Comparison of ENCODE assay signal across 14 mouse cellular contexts in genomic region chr8:25462492-25462891, GRCm38 (mm10).
DNase-seq lines count a peak whose midpoint lies in the region; ATAC-seq lines count a peak whose summit lies in the region.
"Had no signal": no experiment of that assay in that cellular context is flagged by ENCODE, and none has a peak within 500 bp of the region (broad histone marks: within the 10 kb centered on the region; RNA-seq: fewer than 3 reads in every experiment).

No protein-coding gene starts in this region.

- no peak overlapping the region for H3K4me3 ChIP-seq in forebrain, embryonic 10.5 days
- H3K4me3 ChIP-seq in forebrain, embryonic 11.5 days (ENCODE audit: low read depth, low read length): no peak overlapping the region
- no peak overlapping the region for H3K4me3 ChIP-seq in lung, embryonic 16.5 days (ENCODE audit: low read length)
- H3K4me3 ChIP-seq in embryonic facial prominence, embryonic 14.5 days (ENCODE audit: low read depth, low read length): no peak overlapping the region
- H3K4me3 ChIP-seq in neural tube, embryonic 14.5 days (ENCODE audit: low read depth, low read length): no peak overlapping the region
- H3K4me3 ChIP-seq: liver, embryonic 15.5 days had no signal

- no peaks in the 10 kb centered on the region for H3K9me3 ChIP-seq in forebrain, embryonic 10.5 days
- no peaks in the 10 kb centered on the region for H3K9me3 ChIP-seq in forebrain, embryonic 11.5 days (ENCODE audit: control insufficient read depth, low read length)
- H3K9me3 ChIP-seq in lung, embryonic 16.5 days (ENCODE audit: control insufficient read depth, low read length): no peaks in the 10 kb centered on the region
- no peaks in the 10 kb centered on the region for H3K9me3 ChIP-seq in embryonic facial prominence, embryonic 14.5 days (ENCODE audit: control insufficient read depth, low read length)
- no peaks in the 10 kb centered on the region for H3K9me3 ChIP-seq in neural tube, embryonic 14.5 days (ENCODE audit: control insufficient read depth, low read length)
- H3K9me3 ChIP-seq: liver, embryonic 15.5 days had no signal

- no peak for DNase-seq in forebrain, embryonic 10.5 days (ENCODE audit: extremely low spot score, low spot score)
- no peak for DNase-seq in forebrain, embryonic 11.5 days (ENCODE audit: low spot score)
- DNase-seq in lung, postnatal 36 days: no peak
- DNase-seq in embryonic facial prominence, embryonic 14.5 days (ENCODE audit: low spot score): peak; percentile 68
- no peak for DNase-seq in right cerebral cortex, postnatal 25 days
- no peak for DNase-seq in layer of hippocampus, adult 11-12 months (ENCODE audit: low spot score)
- DNase-seq: cerebellum, postnatal 14 days; heart, postnatal 4 days; kidney, postnatal 25 days; thymus, adult 2 months had no signal

- no peak overlapping the region for H3K4me2 ChIP-seq in forebrain, embryonic 11.5 days (ENCODE audit: low read depth, low read length, severe bottlenecking)
- H3K4me2 ChIP-seq in lung, embryonic 16.5 days (ENCODE audit: low read depth, low read length): no peak overlapping the region
- H3K4me2 ChIP-seq in embryonic facial prominence, embryonic 14.5 days (ENCODE audit: low read depth, low read length): no peak overlapping the region
- H3K4me2 ChIP-seq in neural tube, embryonic 14.5 days (ENCODE audit: low read depth, low read length): no peak overlapping the region
- H3K4me2 ChIP-seq: liver, embryonic 15.5 days had no signal

- H3K36me3 ChIP-seq in forebrain, embryonic 10.5 days (replicated peaks): no peaks in the 10 kb centered on the region
- H3K36me3 ChIP-seq in forebrain, embryonic 11.5 days (ENCODE audit: control insufficient read depth, insufficient read depth, low read length): no peaks in the 10 kb centered on the region
- H3K36me3 ChIP-seq in lung, embryonic 16.5 days (ENCODE audit: control insufficient read depth, insufficient read depth, low read length): no peaks in the 10 kb centered on the region
- H3K36me3 ChIP-seq in embryonic facial prominence, embryonic 14.5 days (ENCODE audit: control insufficient read depth, insufficient read depth, low read length): no peaks in the 10 kb centered on the region
- no peaks in the 10 kb centered on the region for H3K36me3 ChIP-seq in neural tube, embryonic 14.5 days (ENCODE audit: control insufficient read depth, insufficient read depth, low read length)
- H3K36me3 ChIP-seq: liver, embryonic 15.5 days had no signal

- H3K27ac ChIP-seq in forebrain, embryonic 10.5 days: peak overlapping the region; percentile 41; the same call in 1 of the 2 replicates
- no peak overlapping the region for H3K27ac ChIP-seq in forebrain, embryonic 11.5 days (ENCODE audit: low read depth, low read length)
- H3K27ac ChIP-seq in lung, embryonic 16.5 days (ENCODE audit: low read length): peak overlapping the region; percentile 88
- peak overlapping the region; percentile 93 for H3K27ac ChIP-seq in embryonic facial prominence, embryonic 14.5 days (replicated peaks; ENCODE audit: low read depth, low read length)
- 0 out of 2 replicates have a peak overlapping the region, but pooled peaks have one; percentile 39 for H3K27ac ChIP-seq in neural tube, embryonic 14.5 days (ENCODE audit: low read depth, low read length)
- H3K27ac ChIP-seq: liver, embryonic 15.5 days had no signal

- 12% methylated on average over 4 of the region's 4 CpGs for WGBS in forebrain, embryonic 10.5 days
- 7% methylated on average over 4 of the region's 4 CpGs for WGBS in forebrain, embryonic 11.5 days
- 21% methylated on average over 4 of the region's 4 CpGs for WGBS in lung, embryonic 16.5 days
- WGBS in embryonic facial prominence, embryonic 14.5 days: 25% methylated on average over 4 of the region's 4 CpGs
- 15% methylated on average over 4 of the region's 4 CpGs for WGBS in neural tube, embryonic 14.5 days

- H3K4me1 ChIP-seq in forebrain, embryonic 10.5 days: peaks cover 34% of the 10 kb centered on the region
- peaks cover 14% of the 10 kb centered on the region for H3K4me1 ChIP-seq in forebrain, embryonic 11.5 days (replicated peaks; ENCODE audit: control insufficient read depth, insufficient read depth, low read length)
- peaks cover 39% of the 10 kb centered on the region for H3K4me1 ChIP-seq in lung, embryonic 16.5 days (replicated peaks; ENCODE audit: control insufficient read depth, insufficient read depth, low read length)
- peaks cover 46% of the 10 kb centered on the region for H3K4me1 ChIP-seq in embryonic facial prominence, embryonic 14.5 days (ENCODE audit: control insufficient read depth, insufficient read depth, low read length)
- H3K4me1 ChIP-seq in neural tube, embryonic 14.5 days (ENCODE audit: control insufficient read depth, insufficient read depth, low read length): peaks cover 15% of the 10 kb centered on the region
- H3K4me1 ChIP-seq: liver, embryonic 15.5 days had no signal

- ATAC-seq in forebrain, embryonic 11.5 days (replicated peaks; ENCODE audit: low FRiP score): no peak
- peak; percentile 32 for ATAC-seq in lung, embryonic 16.5 days (ENCODE audit: low read depth)
- no peak for ATAC-seq in embryonic facial prominence, embryonic 14.5 days (ENCODE audit: low read depth)
- no peak for ATAC-seq in neural tube, embryonic 14.5 days (ENCODE audit: low read depth)
- ATAC-seq: activated CD4-positive, CD25-positive, alpha-beta regulatory T cell, adult 4 months had no signal

- peaks cover 13% of the 10 kb centered on the region for H3K27me3 ChIP-seq in forebrain, embryonic 10.5 days (ENCODE audit: poor library complexity, severe bottlenecking)
- H3K27me3 ChIP-seq in forebrain, embryonic 11.5 days (ENCODE audit: control insufficient read depth, insufficient read depth, low read length): no peaks in the 10 kb centered on the region
- H3K27me3 ChIP-seq in lung, embryonic 16.5 days (ENCODE audit: control insufficient read depth, insufficient read depth, low read depth, low read length): 0 out of 2 replicates have a peak, but pooled peaks cover 3% of the 10 kb centered on the region
- no peaks in the 10 kb centered on the region for H3K27me3 ChIP-seq in embryonic facial prominence, embryonic 14.5 days (replicated peaks; ENCODE audit: control insufficient read depth, insufficient read depth, low read length)
- H3K27me3 ChIP-seq in neural tube, embryonic 14.5 days (ENCODE audit: control insufficient read depth, insufficient read depth, low read length): no peaks in the 10 kb centered on the region
- H3K27me3 ChIP-seq: liver, embryonic 15.5 days had no signal

- H3K9ac ChIP-seq in forebrain, embryonic 11.5 days (ENCODE audit: low read length): no peak overlapping the region
- no peak overlapping the region for H3K9ac ChIP-seq in lung, embryonic 16.5 days (ENCODE audit: low read length)
- H3K9ac ChIP-seq in embryonic facial prominence, embryonic 14.5 days (ENCODE audit: low read depth, low read length): no peak overlapping the region
- no peak overlapping the region for H3K9ac ChIP-seq in neural tube, embryonic 14.5 days (replicated peaks; ENCODE audit: low read depth, low read length)
- H3K9ac ChIP-seq: liver, embryonic 15.5 days had no signal
